Mouse (Mus musculus) E14TG2a.4 (cell line): ENCODE data around the gene Gimap1.

Experiments
- H3K27me3 ChIP-seq: 2 replicates; pipeline ENCODE4 v1.6.1; 2014; ENCODE audit warnings: low read length, control low read depth; ENCODE audit not compliant: insufficient read depth
- H3K36me3 ChIP-seq: 2 replicates; pipeline ENCODE4 v1.6.1; 2014; ENCODE audit warnings: low read length, control low read depth; ENCODE audit not compliant: insufficient read depth
- H3K4me1 ChIP-seq: replicated peaks from 2 replicates; pipeline ENCODE4 v1.6.1; 2014; ENCODE audit warnings: low read depth, low read length, control low read depth
- H3K4me3 ChIP-seq: replicated peaks from 2 replicates; pipeline ENCODE4 v1.5.1; 2014; ENCODE audit warnings: mild to moderate bottlenecking, low read length
- H3K9me3 ChIP-seq: 2 replicates; pipeline ENCODE4 v1.6.1; 2014; ENCODE audit warnings: low read length, control low read depth
- CTCF ChIP-seq: conservative IDR thresholded peaks from 2 replicates; pipeline ENCODE4 v1.5.1; 2014; ENCODE audit warnings: low read length
- NANOG ChIP-seq: IDR thresholded peaks from 2 replicates; pipeline ENCODE4 v1.6.1; 2014; ENCODE audit warnings: borderline replicate concordance, low read length, mixed read lengths
- POU5F1 ChIP-seq: IDR thresholded peaks from 2 replicates; pipeline ENCODE4 v1.6.1; 2014; ENCODE audit warnings: low read length, borderline replicate concordance

Gimap1 gene

GRCm38 (mm10) chr6:48732864-48733304 is 6.0 kb upstream of the Gimap1 start:
- Histone ChIP-seq H3K4me1 (no peaks in the 10 kb centered on the region), H3K27me3 (no peaks in the 10 kb centered on the region), H3K9me3 (no peaks in the 10 kb centered on the region), H3K36me3 (no peaks in the 10 kb centered on the region), H3K4me3 (no peak overlapping the region)
- TF ChIP-seq POU5F1 = no peak
- TF ChIP-seq NANOG = no peak
- TF ChIP-seq CTCF = no peak

- Histone ChIP-seq H3K4me1 (no peaks in the 10 kb centered on the region), H3K9me3 (no peaks in the 10 kb centered on the region), H3K4me3 (no peak overlapping the region), H3K36me3 (no peaks in the 10 kb centered on the region), H3K27me3 (no peaks in the 10 kb centered on the region)
- TF ChIP-seq NANOG (no peak), CTCF (no peak), POU5F1 (no peak)
Measured at GRCm38 (mm10) chr6:48733660-48734059, 5.2 kb upstream of the Gimap1 start.

DNA sequence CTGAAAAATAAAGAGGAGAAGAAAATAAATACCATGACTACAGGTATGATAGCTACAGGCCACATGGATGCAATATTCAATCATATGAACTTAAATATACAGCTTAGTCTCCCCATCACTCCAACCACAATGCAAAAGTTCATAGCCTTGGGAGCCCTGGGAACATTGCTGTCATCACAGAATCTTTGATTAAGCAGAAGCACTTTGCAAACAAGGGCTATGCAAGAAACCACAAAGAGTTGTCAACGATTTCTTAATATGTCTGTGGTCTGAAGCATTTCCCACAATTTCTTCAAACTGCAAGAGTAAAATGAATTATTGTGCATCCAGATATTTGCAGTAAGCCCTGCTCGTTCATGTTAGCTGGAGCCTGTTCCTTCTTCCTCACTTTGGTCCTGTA is 1.8 kb upstream of the Gimap1 start:
- Histone ChIP-seq H3K36me3 (no peaks in the 10 kb centered on the region), H3K4me3 (no peak overlapping the region)
- TF ChIP-seq CTCF (no peak), POU5F1 (no peak), NANOG (no peak)

GRCm38 (mm10) chr6:48737688-48738087 is 1.2 kb upstream of the Gimap1 start:
- H3K4me1 ChIP-seq = peaks cover 26% of the 10 kb centered on the region
- H3K9me3 ChIP-seq = no peaks in the 10 kb centered on the region
- peaks cover 29% of the 10 kb centered on the region for H3K27me3 ChIP-seq
- TF ChIP-seq NANOG (no peak), POU5F1 (no peak), CTCF (no peak)
- no peaks in the 10 kb centered on the region for H3K36me3 ChIP-seq
- no peak overlapping the region for H3K4me3 ChIP-seq

More for the DNA sequence above, 1.8 kb upstream of the Gimap1 start:
- no peaks in the 10 kb centered on the region for H3K9me3 ChIP-seq
- H3K27me3 ChIP-seq = peaks cover 23% of the 10 kb centered on the region
- H3K4me1 ChIP-seq = peaks cover 19% of the 10 kb centered on the region

DNA sequence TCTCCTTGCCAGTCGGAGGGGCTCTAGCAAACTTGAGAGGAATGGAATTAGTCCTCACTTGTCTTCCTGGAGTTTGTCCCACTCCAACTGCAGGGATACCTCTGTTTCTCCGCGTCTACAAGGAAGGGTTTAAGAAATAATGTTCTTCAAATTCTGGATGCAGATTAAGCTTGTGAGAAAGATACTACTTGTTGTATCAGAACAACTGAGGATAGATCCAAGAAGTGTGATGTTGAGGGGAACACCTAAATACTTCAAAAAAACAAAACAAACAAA is 864 bp downstream of the Gimap1 start:
- H3K27me3 ChIP-seq = peaks cover 37% of the 10 kb centered on the region
- no peak overlapping the region for H3K4me3 ChIP-seq
- no peaks in the 10 kb centered on the region for H3K9me3 ChIP-seq
- H3K4me1 ChIP-seq = peaks cover 31% of the 10 kb centered on the region
- H3K36me3 ChIP-seq = no peaks in the 10 kb centered on the region
- no peak for TF ChIP-seq CTCF
- TF ChIP-seq POU5F1 = no peak
- TF ChIP-seq NANOG = no peak

GRCm38 (mm10) chr6:48740501-48741169 is 1.8 kb downstream of the Gimap1 start:
- Histone ChIP-seq H3K4me1 (peaks cover 37% of the 10 kb centered on the region), H3K27me3 (peaks cover 38% of the 10 kb centered on the region), H3K9me3 (no peaks in the 10 kb centered on the region), H3K4me3 (no peak overlapping the region), H3K36me3 (no peaks in the 10 kb centered on the region)
- TF ChIP-seq POU5F1 (no peak), CTCF (no peak), NANOG (no peak)

- peak overlapping the region; percentile 4; the same call in 1 of the 2 replicates for H3K4me3 ChIP-seq
- no peaks in the 10 kb centered on the region for H3K36me3 ChIP-seq
- H3K27me3 ChIP-seq = peaks cover 45% of the 10 kb centered on the region
- H3K4me1 ChIP-seq = peaks cover 43% of the 10 kb centered on the region
- no peak for TF ChIP-seq NANOG
- no peak for TF ChIP-seq POU5F1
- no peak for TF ChIP-seq CTCF
- no peaks in the 10 kb centered on the region for H3K9me3 ChIP-seq
Measured at GRCm38 (mm10) chr6:48741273-48741672, 2.4 kb downstream of the Gimap1 start.

- Histone ChIP-seq H3K9me3 (no peaks in the 10 kb centered on the region), H3K27me3 (peaks cover 45% of the 10 kb centered on the region), H3K4me3 (peak overlapping the region; percentile 4; the same call in 1 of the 2 replicates), H3K36me3 (no peaks in the 10 kb centered on the region), H3K4me1 (peaks cover 46% of the 10 kb centered on the region)
- no peak for TF ChIP-seq NANOG
- no peak for TF ChIP-seq POU5F1
- TF ChIP-seq CTCF = no peak
Measured at GRCm38 (mm10) chr6:48741711-48742206, 2.9 kb downstream of the Gimap1 start.
